Mouse (Mus musculus) heart, postnatal 0 days (tissue): ENCODE measurements around the gene Rpgrip1.

Source experiments
- CTCF ChIP-seq: IDR thresholded peaks from 2 replicates; pipeline ENCODE4 v1.5.1; 2016; ENCODE audit warnings: antibody characterized with exemption, control low read depth, low read depth
- EP300 ChIP-seq: IDR thresholded peaks from 2 replicates; pipeline ENCODE4 v1.6.1; 2016; ENCODE audit warnings: antibody characterized with exemption, low read depth

DNA sequence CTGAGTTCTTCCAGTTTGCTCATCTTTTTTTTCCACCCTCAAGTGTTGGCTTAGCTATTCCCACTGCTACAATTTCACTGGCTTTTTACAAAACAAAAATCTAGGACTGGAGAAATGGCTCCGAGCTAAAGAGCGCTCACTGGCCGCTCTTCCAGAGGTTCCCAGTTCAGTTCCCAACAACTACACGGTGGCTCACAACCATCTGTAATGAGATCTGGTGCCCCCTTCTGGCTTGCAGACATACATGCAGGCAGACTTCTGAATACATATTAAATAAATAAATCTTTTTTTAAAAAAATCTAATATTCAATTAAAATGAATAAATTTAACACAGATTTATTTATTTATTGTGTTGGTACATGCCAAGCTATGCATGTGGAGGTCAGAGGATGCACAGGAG, 36.0 kb downstream of the Rpgrip1 start:
- TF ChIP-seq CTCF (peak; percentile 34), EP300 (no peak)
